Mouse (Mus musculus) neutrophil, adult 5-6 weeks (primary cell): ENCODE data around the gene Mycbpap. TPM values are rescaled to one million over a fixed set of nuclear protein-coding genes. Genes with fewer than 3 reads are reported as not detected.

Source experiments
- ATAC-seq: fragments of 151-379, 151-347 bp; 2 replicates; pipeline ENCODE4 v1.8.0; 2017; ENCODE audit warnings: mild to moderate bottlenecking, moderate TSS enrichment; ENCODE audit not compliant: insufficient number of reproducible peaks, poor library complexity, low FRiP score, severe bottlenecking; ENCODE audit errors: extremely low read depth
- total RNA-seq: library from RNA; stranded (forward); fragments of 200-1000 nt; gene quantifications from 2 replicates; pipeline ENCODE4 v1.2.3, GENCODE M21; 2017

Mycbpap gene
- not detected in 2 replicates for total RNA-seq

GRCm38 (mm10) chr11:94521219-94521843, at the start of gene Mycbpap:
Mycbpap (minus strand) TSS chr11:94521742.
- no peak for ATAC-seq

- no peak for ATAC-seq
These were observed 49.1 kb upstream of the Mycbpap start for GRCm38 (mm10) chr11:94570612-94571011.

GRCm38 (mm10) chr11:94567326-94567725, 45.8 kb upstream of the Mycbpap start:
- no peak for ATAC-seq

GRCm38 (mm10) chr11:94566534-94566933, 45.0 kb upstream of the Mycbpap start:
- no peak for ATAC-seq

- no peak for ATAC-seq
These were observed 43.6 kb upstream of the Mycbpap start for GRCm38 (mm10) chr11:94565151-94565479.

GRCm38 (mm10) chr11:94564437-94565150, 43.1 kb upstream of the Mycbpap start, which contains the start of gene Chad:
Chad (plus strand) TSS chr11:94565047.
- 0 out of 2 replicates have a peak, but pooled peaks have one; percentile 17 for ATAC-seq

- no peak for ATAC-seq
These were observed 42.3 kb upstream of the Mycbpap start for GRCm38 (mm10) chr11:94563821-94564220.

- no peak for ATAC-seq
These were observed 41.8 kb upstream of the Mycbpap start for GRCm38 (mm10) chr11:94563383-94563782.

GRCm38 (mm10) chr11:94558226-94558625, 36.7 kb upstream of the Mycbpap start:
- ATAC-seq, result no peak

- no peak for ATAC-seq
These were observed 28.9 kb upstream of the Mycbpap start for GRCm38 (mm10) chr11:94550442-94550744.

GRCm38 (mm10) chr11:94549691-94550441, 28.3 kb upstream of the Mycbpap start:
- ATAC-seq, result no peak

GRCm38 (mm10) chr11:94548888-94549690, 27.5 kb upstream of the Mycbpap start, which contains the start of gene Rsad1:
Rsad1 (minus strand) TSS chr11:94549255.
- ATAC-seq, result peak; percentile 90

- no peak for ATAC-seq
These were observed 26.7 kb upstream of the Mycbpap start for GRCm38 (mm10) chr11:94548041-94548784.

- ATAC-seq, result no peak
These were observed 25.7 kb upstream of the Mycbpap start for GRCm38 (mm10) chr11:94547271-94547670.

- ATAC-seq, result no peak
These were observed 24.8 kb upstream of the Mycbpap start for GRCm38 (mm10) chr11:94546381-94546780.

GRCm38 (mm10) chr11:94544422-94544821, 22.9 kb upstream of the Mycbpap start:
- ATAC-seq, result no peak

- peak; percentile 34; the same call in 1 of the 2 replicates for ATAC-seq
These were observed 22.4 kb upstream of the Mycbpap start for GRCm38 (mm10) chr11:94543932-94544331.

GRCm38 (mm10) chr11:94543344-94543743, 21.8 kb upstream of the Mycbpap start:
- no peak for ATAC-seq
